Mouse (Mus musculus) liver, embryonic 12.5 days (tissue): ENCODE measurements around the gene Slc13a1. TPM values are rescaled to one million over a fixed set of nuclear protein-coding genes. Genes with fewer than 3 reads are reported as not detected.

Experiments used
- ATAC-seq: fragments of 200-750 bp; cut with Nextera tagmentation; 2 replicates; pipeline ENCODE4 v1.8.0; 2017; ENCODE audit warnings: moderate number of reproducible peaks, mild to moderate bottlenecking, moderate library complexity
- H3K27ac ChIP-seq: fragments of 300-500 bp; sonication (generic); 2 replicates; pipeline ENCODE4 v1.5.1; 2016; ENCODE audit warnings: mild to moderate bottlenecking
- H3K27me3 ChIP-seq: fragments of 300-500 bp; sonication (generic); replicated peaks from 2 replicates; pipeline ENCODE4 v1.6.1; 2016; ENCODE audit warnings: mild to moderate bottlenecking, moderate library complexity
- H3K36me3 ChIP-seq: fragments of 300-500 bp; sonication (generic); 2 replicates; pipeline ENCODE4 v1.6.1; 2016; ENCODE audit warnings: mild to moderate bottlenecking, moderate library complexity
- H3K4me1 ChIP-seq: fragments of 300-500 bp; sonication (generic); 2 replicates; pipeline ENCODE4 v1.6.1; 2016
- H3K4me2 ChIP-seq: fragments of 300-500 bp; sonication (generic); 2 replicates; pipeline ENCODE4 v1.6.1; 2016; ENCODE audit warnings: mild to moderate bottlenecking, moderate library complexity
- H3K4me3 ChIP-seq: fragments of 300-500 bp; sonication (generic); 2 replicates; pipeline ENCODE4 v1.5.1; 2016; ENCODE audit warnings: mild to moderate bottlenecking, moderate library complexity
- H3K9ac ChIP-seq: fragments of 300-500 bp; sonication (generic); 2 replicates; pipeline ENCODE4 v1.6.1; 2016; ENCODE audit warnings: mild to moderate bottlenecking, moderate library complexity
- H3K9me3 ChIP-seq: fragments of 300-500 bp; sonication (generic); replicated peaks from 2 replicates; pipeline ENCODE4 v1.6.1; 2016; ENCODE audit warnings: mild to moderate bottlenecking, moderate library complexity
- WGBS: fragments of 180-500 bp; shearing (Covaris S2); methylation state at CpG from one replicate; pipeline ENCODE4 v1.1.7; 2016; ENCODE audit not compliant: insufficient replicate concordance; 5-methylcytosine and 5-hydroxymethylcytosine counted together
- microRNA-seq: library from miRNA; unstranded; fragments of <30 nt; microRNA quantifications from one replicate; pipeline ENCODE4, GENCODE M21; 2017
- polyA plus RNA-seq: library from polyadenylated mRNA; unstranded; fragments of >200 nt; fragmentation: Nextera tagmentation; extraction: Ambion mirVana; gene quantifications from 2 replicates; pipeline ENCODE4 v1.2.1, GENCODE M21; 2016

Slc13a1 gene
- polyA plus RNA-seq, 1 experiment from 2014 or later = not detected

GRCm38 (mm10) chr6:24055086-24055485, 112.8 kb downstream of the Slc13a1 start:
- no peaks in the 10 kb centered on the region for H3K9me3 ChIP-seq
- H3K36me3 ChIP-seq = no peaks in the 10 kb centered on the region
- H3K4me3 ChIP-seq = no peak overlapping the region
- 55% methylated on average over 4 of the region's 4 CpGs for WGBS
- no peaks in the 10 kb centered on the region for H3K4me1 ChIP-seq
- no peaks in the 10 kb centered on the region for H3K27me3 ChIP-seq
- no peak overlapping the region for H3K27ac ChIP-seq
- no peak overlapping the region for H3K4me2 ChIP-seq
- no peak overlapping the region for H3K9ac ChIP-seq
- ATAC-seq = no peak

GRCm38 (mm10) chr6:24054086-24054710, 113.7 kb downstream of the Slc13a1 start:
- ATAC-seq = no peak
- H3K27ac ChIP-seq = no peak overlapping the region
- 71% methylated on average over 9 of the region's 9 CpGs for WGBS
- no peaks in the 10 kb centered on the region for H3K36me3 ChIP-seq
- no peaks in the 10 kb centered on the region for H3K9me3 ChIP-seq
- no peaks in the 10 kb centered on the region for H3K27me3 ChIP-seq
- H3K4me1 ChIP-seq = no peaks in the 10 kb centered on the region
- no peak overlapping the region for H3K4me3 ChIP-seq
- H3K9ac ChIP-seq = no peak overlapping the region
- no peak overlapping the region for H3K4me2 ChIP-seq

GRCm38 (mm10) chr6:24047014-24047770, 120.7 kb downstream of the Slc13a1 start:
- Histone ChIP-seq H3K9ac (no peak overlapping the region), H3K36me3 (no peaks in the 10 kb centered on the region), H3K9me3 (no peaks in the 10 kb centered on the region), H3K4me2 (no peak overlapping the region), H3K4me3 (no peak overlapping the region), H3K27ac (no peak overlapping the region), H3K27me3 (no peaks in the 10 kb centered on the region), H3K4me1 (no peaks in the 10 kb centered on the region)
- WGBS = 68% methylated on average over 7 of the region's 7 CpGs
- no peak for ATAC-seq

GRCm38 (mm10) chr6:24043496-24043895, 124.4 kb downstream of the Slc13a1 start:
- ATAC-seq = no peak
- H3K4me3 ChIP-seq = no peak overlapping the region

More at GRCm38 (mm10) chr6:24043496-24043895, 124.4 kb downstream of the Slc13a1 start:
- Histone ChIP-seq H3K36me3 (no peaks in the 10 kb centered on the region), H3K4me2 (no peak overlapping the region), H3K4me1 (no peaks in the 10 kb centered on the region), H3K9ac (no peak overlapping the region), H3K27ac (no peak overlapping the region), H3K9me3 (no peaks in the 10 kb centered on the region), H3K27me3 (no peaks in the 10 kb centered on the region)

Small RNAs within 50 kb of the gene (microRNA-seq; reads per million reads assigned to microRNA genes)
- not detected for gene Gm26386

Other genes with a start within 250 kb of the Slc13a1 start
- not detected in 2 replicates for gene Tas2r118, start 198.0 kb downstream of the Slc13a1 start, polyA plus RNA-seq